Mouse (Mus musculus): ENCODE data around the gene Daam2. TPM values are rescaled to one million over a fixed set of nuclear protein-coding genes. Genes with fewer than 3 reads are reported as not detected.

Daam2 gene
- polyA plus RNA-seq, 1 experiment: 9.5 TPM

DNA sequence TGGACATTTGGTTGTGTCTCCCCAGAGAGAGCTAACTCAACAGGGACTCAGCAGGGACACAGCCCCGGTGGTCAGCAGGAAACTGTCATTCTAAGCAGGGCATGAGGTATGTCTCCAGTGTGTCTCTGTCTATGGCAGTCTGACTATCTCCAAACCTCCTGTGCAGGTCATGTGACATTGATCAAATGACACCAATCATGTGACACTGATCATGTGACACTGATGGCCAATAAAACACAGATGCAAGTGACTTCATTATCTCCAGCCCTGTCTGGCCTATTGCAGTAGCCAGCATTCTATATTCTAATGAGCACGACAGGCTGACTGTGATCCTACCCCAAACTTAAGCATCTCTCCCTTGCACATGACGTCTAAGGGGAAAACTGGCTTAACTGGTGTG is 147.9 kb downstream of the Daam2 start:
- no peaks in the 10 kb centered on the region for H3K79me2 ChIP-seq (ENCODE audit: control insufficient read depth, insufficient read depth)
- no peak overlapping the region for H3K4me3 ChIP-seq
- no peaks in the 10 kb centered on the region for H3K36me3 ChIP-seq (ENCODE audit: control insufficient read depth, insufficient read depth)
- no peak overlapping the region for H3ac ChIP-seq (ENCODE audit: control insufficient read depth, insufficient read length)
- H3K27me3 ChIP-seq (ENCODE audit: control insufficient read depth, insufficient read depth, insufficient read length): no peaks in the 10 kb centered on the region
- no peak overlapping the region for H3K4me2 ChIP-seq (ENCODE audit: low read depth)
- no peak for TF ChIP-seq TCF12 (IDR thresholded peaks at IDR 0.05; ENCODE audit: insufficient read depth, poor library complexity, severe bottlenecking)
- no peak for TF ChIP-seq MYOD1 (IDR thresholded peaks at IDR 0.05; ENCODE audit: control insufficient read depth in 1 of 3, insufficient read length in 2 of 3, low read depth in 2 of 3)
- TF ChIP-seq MAX (IDR thresholded peaks at IDR 0.05; ENCODE audit: low read depth): no peak
- no peak for TF ChIP-seq SRF (IDR thresholded peaks at IDR 0.05; ENCODE audit: control insufficient read depth, insufficient read length, low read depth)
- no peak for TF ChIP-seq CEBPB (IDR thresholded peaks at IDR 0.05; ENCODE audit: insufficient read depth, poor library complexity, severe bottlenecking)
- TF ChIP-seq USF1 (IDR thresholded peaks at IDR 0.05; ENCODE audit: low read depth): peak; percentile 33

- no peak overlapping the region for H3K4me2 ChIP-seq (ENCODE audit: low read depth)
- H3ac ChIP-seq (ENCODE audit: control insufficient read depth, insufficient read length): no peak overlapping the region
- TF ChIP-seq CEBPB (IDR thresholded peaks at IDR 0.05; ENCODE audit: insufficient read depth, poor library complexity, severe bottlenecking) (no peak), MYOG (IDR thresholded peaks at IDR 0.05; ENCODE audit: control insufficient read depth in 1 of 3, insufficient read depth in 1 of 3, insufficient read length in 2 of 3, low read depth in 2 of 3) (no peak)
- H3K27me3 ChIP-seq (ENCODE audit: control insufficient read depth, insufficient read depth, insufficient read length): no peaks in the 10 kb centered on the region
- H3K36me3 ChIP-seq (ENCODE audit: control insufficient read depth, insufficient read depth): no peaks in the 10 kb centered on the region
- H3K4me3 ChIP-seq: no peak overlapping the region
- no peaks in the 10 kb centered on the region for H3K79me2 ChIP-seq (ENCODE audit: control insufficient read depth, insufficient read depth)
Observed at GRCm38 (mm10) chr17:49413554-49413953, 150.6 kb downstream of the Daam2 start.

DNA sequence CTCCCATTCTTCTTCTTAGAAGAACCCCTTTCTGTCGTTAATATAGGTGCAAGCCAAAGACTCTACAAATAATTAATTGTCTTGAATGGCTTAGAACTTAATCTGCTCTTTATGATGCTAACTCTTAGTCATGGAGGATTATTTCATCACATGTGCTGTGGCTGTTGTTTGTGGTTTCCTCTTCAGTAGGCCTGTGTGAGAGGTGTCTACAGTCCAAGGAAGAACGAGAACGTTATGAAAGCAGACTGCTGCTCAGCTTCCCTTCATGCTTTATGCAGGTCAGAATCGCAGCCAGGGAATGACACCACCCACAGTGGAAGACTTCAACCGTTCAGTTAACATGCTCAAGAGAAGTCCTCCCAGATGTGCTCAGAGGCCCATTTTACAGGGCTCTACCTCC is 151.2 kb downstream of the Daam2 start:
- Histone ChIP-seq H3K4me2 (ENCODE audit: low read depth) (no peak overlapping the region), H3K4me3 (no peak overlapping the region), H3K27me3 (ENCODE audit: control insufficient read depth, insufficient read depth, insufficient read length) (no peaks in the 10 kb centered on the region), H3ac (ENCODE audit: control insufficient read depth, insufficient read length) (no peak overlapping the region), H3K79me2 (ENCODE audit: control insufficient read depth, insufficient read depth) (no peaks in the 10 kb centered on the region), H3K36me3 (ENCODE audit: control insufficient read depth, insufficient read depth) (no peaks in the 10 kb centered on the region)
- TF ChIP-seq MYOD1 (IDR thresholded peaks at IDR 0.05; ENCODE audit: control insufficient read depth in 1 of 3, insufficient read length in 2 of 3, low read depth in 2 of 3): no peak
- TF ChIP-seq USF1 (IDR thresholded peaks at IDR 0.05; ENCODE audit: low read depth): no peak
- no peak for TF ChIP-seq POLR2A (IDR thresholded peaks at IDR 0.05; ENCODE audit: insufficient read length, low read depth)
- no peak for TF ChIP-seq SRF (IDR thresholded peaks at IDR 0.05; ENCODE audit: control insufficient read depth, insufficient read length, low read depth)
- TF ChIP-seq CEBPB (IDR thresholded peaks at IDR 0.05; ENCODE audit: insufficient read depth, poor library complexity, severe bottlenecking): no peak
- TF ChIP-seq TCF12 (IDR thresholded peaks at IDR 0.05; ENCODE audit: insufficient read depth, poor library complexity, severe bottlenecking): no peak
- TF ChIP-seq MYOG (IDR thresholded peaks at IDR 0.05; ENCODE audit: control insufficient read depth in 1 of 3, insufficient read depth in 1 of 3, insufficient read length in 2 of 3, low read depth in 2 of 3): no peak

Other genes starting within 250 kb of the Daam2 start
- 12.7 TPM for gene Mocs1, start 136.0 kb downstream of the Daam2 start, polyA plus RNA-seq (2012; fragmentation: generic; extraction: Trizol)
- gene Kif6, start 50.8 kb upstream of the Daam2 start, polyA plus RNA-seq (2012; fragmentation: generic; extraction: Trizol): 0.07 TPM